ENCODE assay signal across 22 mouse cellular contexts in the genomic region with DNA sequence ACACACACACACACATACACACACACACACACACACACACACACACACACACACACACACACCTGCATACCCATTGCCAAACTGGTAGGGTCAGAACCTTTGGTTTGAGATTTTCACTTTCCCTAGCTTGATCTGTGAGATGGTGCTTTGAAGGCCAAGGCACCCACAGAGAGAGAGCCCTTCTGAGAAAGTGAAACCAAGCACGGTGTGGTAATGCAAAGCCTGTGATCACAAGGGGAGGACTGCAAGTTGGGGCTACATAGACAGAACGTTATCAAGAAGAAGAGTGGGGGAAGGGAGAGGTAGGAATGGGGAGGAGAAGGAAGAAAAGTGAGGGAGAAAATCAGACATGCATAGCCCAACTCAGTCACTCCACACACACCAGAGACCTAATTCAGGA.
DNase-seq lines count a peak whose midpoint lies in the region; ATAC-seq lines count a peak whose summit lies in the region.
"Had no signal": no experiment of that assay in that cellular context is flagged by ENCODE, and none has a peak within 500 bp of the region (broad histone marks: within the 10 kb centered on the region; RNA-seq: fewer than 3 reads in every experiment).

No protein-coding gene starts in this region.

- peak; percentile 7 for DNase-seq in adrenal gland, adult 2 months
- DNase-seq in adrenal gland, adult 8-10 months = no peak
- DNase-seq in NIH3T3 (ENCODE audit: low read depth) = peak; percentile 4
- peak; percentile 33 for DNase-seq in naive thymus-derived CD4-positive, alpha-beta T cell, adult 2 months (ENCODE audit: low read depth)
- no peak for DNase-seq in urinary bladder, adult 2 months (ENCODE audit: low spot score)
- DNase-seq: cerebellum, adult 9-10 months; gastrocnemius, postnatal 14 days; heart, adult 18-20 months; heart, postnatal 10 days; kidney, adult 2 months; kidney, postnatal 14 days had no signal

- H3K27ac ChIP-seq in midbrain, embryonic 16.5 days (ENCODE audit: low read length) = no peak overlapping the region
- H3K27ac ChIP-seq: embryonic facial prominence, embryonic 10.5 days; hindbrain, embryonic 12.5 days; layer of hippocampus, adult 2 months; limb, embryonic 10.5 days; midbrain, embryonic 13.5 days; neural tube, embryonic 13.5 days had no signal

- peak overlapping the region; percentile 10 for H3K4me3 ChIP-seq in megakaryocyte, embryonic 14.5 days (replicated peaks)
- no peak overlapping the region for H3K4me3 ChIP-seq in midbrain, embryonic 16.5 days (ENCODE audit: low read depth, low read length)
- H3K4me3 ChIP-seq: embryonic facial prominence, embryonic 10.5 days; heart, embryonic 12.5 days; hindbrain, embryonic 12.5 days; layer of hippocampus, adult 2 months; limb, embryonic 10.5 days; midbrain, embryonic 13.5 days; neural tube, embryonic 13.5 days had no signal

- no peak overlapping the region for H3K4me2 ChIP-seq in midbrain, embryonic 16.5 days (ENCODE audit: low read length)
- H3K4me2 ChIP-seq: heart, embryonic 12.5 days; hindbrain, embryonic 12.5 days; midbrain, embryonic 13.5 days; neural tube, embryonic 13.5 days had no signal

- no peaks in the 10 kb centered on the region for H3K9me3 ChIP-seq in megakaryocyte, embryonic 14.5 days
- no peaks in the 10 kb centered on the region for H3K9me3 ChIP-seq in midbrain, embryonic 16.5 days (replicated peaks; ENCODE audit: control insufficient read depth, low read length, poor library complexity, severe bottlenecking)
- H3K9me3 ChIP-seq: embryonic facial prominence, embryonic 10.5 days; heart, embryonic 12.5 days; hindbrain, embryonic 12.5 days; limb, embryonic 10.5 days; midbrain, embryonic 13.5 days; neural tube, embryonic 13.5 days had no signal

- H3K36me3 ChIP-seq in megakaryocyte, embryonic 14.5 days (replicated peaks; ENCODE audit: low read length) = no peaks in the 10 kb centered on the region
- no peaks in the 10 kb centered on the region for H3K36me3 ChIP-seq in midbrain, embryonic 16.5 days (ENCODE audit: control insufficient read depth, insufficient read depth, low read length)
- H3K36me3 ChIP-seq: embryonic facial prominence, embryonic 10.5 days; heart, embryonic 12.5 days; hindbrain, embryonic 12.5 days; limb, embryonic 10.5 days; midbrain, embryonic 13.5 days; neural tube, embryonic 13.5 days had no signal

- H3K4me1 ChIP-seq in megakaryocyte, embryonic 14.5 days = no peaks in the 10 kb centered on the region
- no peaks in the 10 kb centered on the region for H3K4me1 ChIP-seq in midbrain, embryonic 16.5 days (ENCODE audit: control insufficient read depth, insufficient read depth, low read length)
- H3K4me1 ChIP-seq: limb, embryonic 10.5 days had no signal

- peaks cover 2% of the 10 kb centered on the region for H3K27me3 ChIP-seq in megakaryocyte, embryonic 14.5 days (replicated peaks)
- H3K27me3 ChIP-seq in midbrain, embryonic 16.5 days (ENCODE audit: control insufficient read depth, insufficient read depth, low read depth, low read length) = no peaks in the 10 kb centered on the region
- H3K27me3 ChIP-seq: heart, embryonic 12.5 days; hindbrain, embryonic 12.5 days; midbrain, embryonic 13.5 days; neural tube, embryonic 13.5 days had no signal

- no peak overlapping the region for H3K9ac ChIP-seq in midbrain, embryonic 16.5 days (ENCODE audit: low read depth, low read length)
- H3K9ac ChIP-seq: heart, embryonic 12.5 days; hindbrain, embryonic 12.5 days; midbrain, embryonic 13.5 days; neural tube, embryonic 13.5 days had no signal

- 46% methylated on average over 2 of the region's 2 CpGs for WGBS in midbrain, embryonic 16.5 days

- ATAC-seq in megakaryocyte, adult 5-6 weeks (ENCODE audit: poor library complexity, severe bottlenecking) = no peak
- ATAC-seq in midbrain, embryonic 16.5 days = no peak
- ATAC-seq: forebrain, embryonic 16.5 days; midbrain, embryonic 13.5 days had no signal

Comparison
In these comparisons a context has a peak if more than half of its experiments do, and no peak if none do; other contexts are left out.
1. DNase-seq: peak in adrenal gland, adult 2 months (single experiment), NIH3T3 (single experiment) and naive thymus-derived CD4-positive, alpha-beta T cell, adult 2 months (single experiment); none in adrenal gland, adult 8-10 months (single experiment) and urinary bladder, adult 2 months (single experiment).